Mouse (Mus musculus) CD4-positive helper T cell, adult 2 months (primary cell): ENCODE measurements around the gene Serpinb9c.
"Not testable (repeated sequence)": the region's sequence is repeated elsewhere in the genome, so short reads cannot be mapped to it uniquely, and the experiment has no call there.

ENCODE experiments used
- DNase-seq: peaks from one replicate; pipeline ENCODE4 v3.0.0-alpha.2; 2012; ENCODE audit warnings: low read depth, missing footprints, low spot score

Gene Serpinb9c

GRCm38 (mm10) chr13:33159642-33160041, at the start of gene Serpinb9c:
TSS of gene Serpinb9c (minus strand) at chr13:33159742.
- no peak for DNase-seq

DNA sequence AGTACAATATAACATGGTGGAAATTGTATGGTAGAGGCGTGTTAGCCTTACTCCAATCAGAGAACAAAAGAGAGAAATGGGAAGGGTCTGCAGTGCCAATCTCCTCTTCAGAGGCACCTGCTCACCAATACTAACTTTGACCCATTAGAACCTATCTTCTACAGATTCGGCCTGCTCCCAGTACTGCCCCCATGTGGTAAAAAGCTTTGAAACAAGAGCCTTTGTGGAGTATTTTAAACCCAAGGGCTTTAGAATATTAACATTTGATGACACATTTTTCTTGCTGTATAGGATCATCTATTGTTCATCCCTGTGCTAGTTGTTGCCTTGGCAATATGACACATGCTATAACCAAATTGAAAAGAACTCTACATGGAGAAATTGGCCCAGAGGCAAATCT, 40.2 kb upstream of the Serpinb9c start:
- DNase-seq = no peak

DNA sequence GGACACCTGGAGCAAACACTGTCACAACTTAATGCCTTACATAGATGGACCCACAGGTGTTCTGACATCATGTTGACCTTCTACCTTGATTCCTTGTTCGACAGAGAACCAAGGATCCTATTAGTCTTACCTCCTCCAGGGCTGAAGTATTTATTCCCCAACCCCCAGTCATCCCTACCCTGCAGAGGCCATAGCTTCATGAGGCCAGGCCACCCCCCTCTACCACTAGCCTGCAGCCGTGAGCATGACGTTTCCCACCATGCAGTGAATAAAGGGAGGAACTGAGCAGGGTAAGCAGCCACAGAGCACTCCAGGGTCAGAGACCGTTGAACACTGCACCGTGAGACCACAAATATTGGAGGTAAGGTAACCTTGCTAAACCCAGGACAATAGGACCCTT, 33.1 kb upstream of the Serpinb9c start, which contains the start of gene Serpinb9d:
TSS of gene Serpinb9d (plus strand) at position 301 of the 400 bp plus-strand sequence.
- no peak for DNase-seq

DNA sequence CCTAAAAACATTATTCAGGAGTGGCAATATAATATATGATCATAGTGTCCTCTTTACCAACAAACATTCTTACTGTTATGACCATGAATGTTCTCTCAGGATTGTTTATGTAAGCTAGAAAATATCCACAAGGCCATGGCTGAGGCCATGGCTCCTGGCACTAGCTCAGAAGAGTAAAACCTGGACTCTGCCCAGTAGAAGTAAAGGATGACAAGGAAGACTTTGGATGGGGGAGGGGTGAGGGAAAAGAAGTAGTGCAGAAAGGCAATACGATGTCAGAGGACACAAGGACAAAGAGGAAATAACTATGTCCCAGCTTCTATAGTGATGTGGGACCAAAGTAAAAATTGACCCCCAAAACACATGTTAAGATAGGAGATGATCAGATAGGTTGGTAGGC, 30.9 kb upstream of the Serpinb9c start:
- not testable (repeated sequence) for DNase-seq

DNA sequence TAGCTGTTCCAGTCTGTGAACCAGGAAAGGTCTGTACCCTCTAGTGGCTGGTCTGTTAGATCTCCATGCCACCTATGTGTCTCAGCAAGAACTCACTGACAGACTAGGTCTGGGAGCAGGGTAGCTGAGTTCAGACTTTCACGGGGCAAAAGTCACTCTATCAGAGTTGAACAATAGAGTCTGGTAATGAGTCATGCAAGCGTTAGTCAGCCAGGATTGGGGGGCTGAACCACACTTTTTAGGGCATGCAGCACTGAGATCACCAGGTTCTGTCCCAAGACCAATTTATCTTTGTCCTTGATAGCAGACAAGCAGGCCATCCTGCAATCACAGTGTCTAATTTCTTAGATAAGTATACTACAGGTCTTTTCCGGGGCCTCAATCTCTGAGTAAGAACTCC, 18.1 kb downstream of the Serpinb9c start:
- DNase-seq = no peak

- DNase-seq = no peak
Observed at GRCm38 (mm10) chr13:33137717-33138116, 21.8 kb downstream of the Serpinb9c start.

DNA sequence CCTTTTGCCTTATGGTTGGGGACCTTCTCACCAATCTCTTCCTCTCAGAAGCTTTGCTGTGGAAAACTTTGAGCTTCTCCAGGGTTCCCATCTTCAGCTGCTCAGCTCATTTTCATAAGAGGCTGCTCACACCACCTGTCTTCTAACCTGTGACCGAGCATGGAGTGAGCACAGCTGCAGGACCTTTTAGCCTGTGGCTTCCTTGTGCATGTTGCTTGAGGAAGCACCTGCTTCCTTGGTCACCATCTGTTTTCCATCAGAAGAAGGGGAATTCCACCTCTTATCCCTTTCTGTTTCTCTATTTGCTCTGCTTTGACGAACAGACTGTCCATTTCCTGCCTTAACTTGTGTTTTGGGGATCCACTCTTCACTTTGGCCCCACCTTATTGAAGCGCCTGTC, 46.5 kb downstream of the Serpinb9c start:
- no peak for DNase-seq

DNA sequence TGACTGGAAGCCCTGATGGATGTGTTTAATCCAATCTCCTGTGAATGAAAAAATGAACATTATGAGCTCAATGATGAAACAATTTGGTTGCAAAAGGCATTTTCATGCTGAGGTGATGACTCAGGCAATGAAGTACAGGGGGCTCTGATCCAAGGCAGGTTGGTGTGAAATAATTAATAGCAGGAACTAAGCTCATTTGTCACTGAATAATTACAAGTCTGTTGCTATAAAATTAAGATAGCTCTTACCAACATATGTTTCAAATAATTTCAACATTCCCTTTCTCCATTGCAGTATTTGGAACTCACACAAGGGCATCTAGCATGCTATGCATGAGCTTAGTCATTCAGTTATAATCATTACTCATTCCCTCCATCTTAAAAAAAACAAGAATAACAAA, 53.9 kb downstream of the Serpinb9c start:
- DNase-seq = no peak
